Mouse (Mus musculus) kidney, adult 10 weeks (tissue): ENCODE data around the gene Ifna5. TPM values are rescaled to one million over a fixed set of nuclear protein-coding genes. Genes with fewer than 3 reads are reported as not detected.

Experiments
- polyA plus RNA-seq: library from polyadenylated mRNA; stranded (reverse); fragments of 350-450 nt; fragmentation: Illumina TruSeq; extraction: RNeasy Lipid Tissue Mini Kit (QIAGEN cat#74804); gene quantifications from one replicate; pipeline ENCODE4 v1.2.3, GENCODE M21; 2014; ENCODE audit warnings: low read depth, low replicate concordance

The Ifna5 gene
- not detected for polyA plus RNA-seq

DNA sequence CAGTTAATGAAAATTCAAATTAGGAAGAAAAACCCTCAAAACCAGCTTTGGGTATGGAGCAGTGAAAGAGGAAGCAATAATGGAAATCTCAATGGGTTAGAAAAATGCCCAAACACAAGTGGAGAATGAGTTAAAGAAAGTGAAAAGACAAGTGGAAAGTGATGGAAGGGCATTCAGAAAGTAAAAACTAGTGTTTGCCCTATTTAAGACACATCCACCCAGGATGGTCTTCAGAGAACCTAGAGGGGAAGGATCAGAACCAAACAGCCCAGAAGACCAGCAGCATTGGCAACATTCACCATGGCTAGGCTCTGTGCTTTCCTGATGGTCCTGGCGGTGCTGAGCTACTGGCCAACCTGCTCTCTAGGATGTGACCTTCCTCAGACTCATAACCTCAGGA is at the start of gene Ifna5:
TSS of gene Ifna5 (plus strand) at position 301 of the 400 bp plus-strand sequence.

DNA sequence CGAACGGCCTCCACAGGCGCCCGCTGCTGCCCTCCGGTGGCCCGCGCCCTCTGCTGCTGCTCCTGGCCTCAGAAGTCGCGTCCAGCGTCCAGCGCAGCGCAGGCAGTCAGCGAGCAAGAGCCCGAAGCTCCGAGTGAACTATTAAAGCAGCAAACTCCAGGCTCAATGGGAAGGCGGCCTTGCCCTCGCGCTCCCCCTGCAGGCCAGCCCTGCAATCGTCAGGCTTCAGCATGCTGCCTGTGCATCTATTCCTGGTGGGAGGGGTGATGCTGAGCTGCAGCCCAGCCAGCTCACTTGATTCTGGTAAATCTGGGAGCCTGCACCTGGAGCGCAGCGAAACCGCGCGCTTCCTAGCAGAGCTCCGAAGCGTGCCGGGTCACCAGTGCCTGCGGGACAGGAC is 46.9 kb upstream of the Ifna5 start, which contains the start of gene Gm13277:
TSS of gene Gm13277 (plus strand) at position 231 of the 400 bp plus-strand sequence.

DNA sequence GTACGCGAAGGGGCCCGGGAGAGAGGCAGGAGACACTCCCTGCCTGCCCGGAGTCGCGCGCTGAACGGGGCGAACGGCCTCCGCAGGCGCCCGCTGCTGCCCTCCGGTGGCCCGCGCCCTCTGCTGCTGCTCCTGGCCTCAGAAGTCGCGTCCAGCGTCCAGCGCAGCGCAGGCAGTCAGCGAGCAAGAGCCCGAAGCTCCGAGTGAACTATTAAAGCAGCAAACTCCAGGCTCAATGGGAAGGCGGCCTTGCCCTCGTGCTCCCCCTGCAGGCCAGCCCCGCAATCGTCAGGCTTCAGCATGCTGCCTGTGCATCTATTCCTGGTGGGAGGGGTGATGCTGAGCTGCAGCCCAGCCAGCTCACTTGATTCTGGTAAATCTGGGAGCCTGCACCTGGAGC is 44.1 kb upstream of the Ifna5 start, which contains the start of gene Gm13278:
TSS of gene Gm13278 (plus strand) at position 301 of the 400 bp plus-strand sequence.

DNA sequence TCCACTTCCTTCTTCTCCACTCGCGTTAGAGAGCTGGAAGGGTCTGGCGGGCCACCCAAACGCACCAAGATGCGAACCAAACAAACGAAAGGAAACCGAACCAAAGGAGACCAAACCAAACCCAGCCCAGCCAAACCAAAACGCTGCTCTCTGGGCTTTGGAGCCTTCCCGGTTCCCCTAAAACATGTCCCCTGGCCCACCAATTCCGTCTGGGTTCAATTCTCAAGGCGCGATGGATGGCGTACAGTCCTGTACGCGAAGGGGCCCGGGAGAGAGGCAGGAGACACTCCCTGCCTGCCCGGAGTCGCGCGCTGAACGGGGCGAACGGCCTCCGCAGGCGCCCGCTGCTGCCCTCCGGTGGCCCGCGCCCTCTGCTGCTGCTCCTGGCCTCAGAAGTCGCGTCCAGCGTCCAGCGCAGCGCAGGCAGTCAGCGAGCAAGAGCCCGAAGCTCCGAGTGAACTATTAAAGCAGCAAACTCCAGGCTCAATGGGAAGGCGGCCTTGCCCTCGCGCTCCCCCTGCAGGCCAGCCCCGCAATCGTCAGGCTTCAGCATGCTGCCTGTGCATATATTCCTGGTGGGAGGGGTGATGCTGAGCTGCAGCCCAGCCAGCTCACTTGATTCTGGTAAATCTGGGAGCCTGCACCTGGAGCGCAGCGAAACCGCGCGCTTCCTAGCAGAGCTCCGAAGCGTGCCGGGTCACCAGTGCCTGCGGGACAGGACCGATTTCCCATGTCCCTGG is 41.2 kb upstream of the Ifna5 start, which contains the start of gene Gm13275:
TSS of gene Gm13275 (plus strand) at position 552 of the 740 bp plus-strand sequence.

DNA sequence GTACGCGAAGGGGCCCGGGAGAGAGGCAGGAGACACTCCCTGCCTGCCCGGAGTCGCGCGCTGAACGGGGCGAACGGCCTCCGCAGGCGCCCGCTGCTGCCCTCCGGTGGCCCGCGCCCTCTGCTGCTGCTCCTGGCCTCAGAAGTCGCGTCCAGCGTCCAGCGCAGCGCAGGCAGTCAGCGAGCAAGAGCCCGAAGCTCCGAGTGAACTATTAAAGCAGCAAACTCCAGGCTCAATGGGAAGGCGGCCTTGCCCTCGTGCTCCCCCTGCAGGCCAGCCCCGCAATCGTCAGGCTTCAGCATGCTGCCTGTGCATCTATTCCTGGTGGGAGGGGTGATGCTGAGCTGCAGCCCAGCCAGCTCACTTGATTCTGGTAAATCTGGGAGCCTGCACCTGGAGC is 38.2 kb upstream of the Ifna5 start, which contains the start of gene Gm13279:
TSS of gene Gm13279 (plus strand) at position 301 of the 400 bp plus-strand sequence.

DNA sequence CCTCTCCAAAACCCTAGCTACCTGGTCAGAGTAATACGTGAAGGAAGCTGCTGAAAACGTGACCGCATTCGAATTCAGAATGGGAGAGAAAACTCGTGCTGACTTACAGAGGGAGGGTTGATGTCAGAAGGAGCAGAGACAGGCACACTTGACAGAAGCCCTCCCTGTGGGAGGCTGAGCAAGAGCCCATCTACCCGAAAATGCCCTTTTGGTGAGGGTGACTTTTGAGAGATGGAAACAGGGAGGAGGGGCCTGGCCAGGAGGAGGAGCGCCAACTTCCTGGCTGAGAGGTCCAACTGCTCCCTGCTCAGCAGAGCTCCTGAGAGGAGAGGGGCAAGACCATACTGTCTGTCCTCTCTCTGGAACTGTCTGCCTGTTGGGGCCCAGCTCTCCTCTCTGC is 36.0 kb upstream of the Ifna5 start, which contains the start of gene Gm13285:
TSS of gene Gm13285 (plus strand) at position 301 of the 400 bp plus-strand sequence.

DNA sequence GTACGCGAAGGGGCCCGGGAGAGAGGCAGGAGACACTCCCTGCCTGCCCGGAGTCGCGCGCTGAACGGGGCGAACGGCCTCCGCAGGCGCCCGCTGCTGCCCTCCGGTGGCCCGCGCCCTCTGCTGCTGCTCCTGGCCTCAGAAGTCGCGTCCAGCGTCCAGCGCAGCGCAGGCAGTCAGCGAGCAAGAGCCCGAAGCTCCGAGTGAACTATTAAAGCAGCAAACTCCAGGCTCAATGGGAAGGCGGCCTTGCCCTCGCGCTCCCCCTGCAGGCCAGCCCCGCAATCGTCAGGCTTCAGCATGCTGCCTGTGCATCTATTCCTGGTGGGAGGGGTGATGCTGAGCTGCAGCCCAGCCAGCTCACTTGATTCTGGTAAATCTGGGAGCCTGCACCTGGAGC is 32.4 kb upstream of the Ifna5 start, which contains the start of gene Gm13287:
TSS of gene Gm13287 (plus strand) at position 301 of the 400 bp plus-strand sequence.

DNA sequence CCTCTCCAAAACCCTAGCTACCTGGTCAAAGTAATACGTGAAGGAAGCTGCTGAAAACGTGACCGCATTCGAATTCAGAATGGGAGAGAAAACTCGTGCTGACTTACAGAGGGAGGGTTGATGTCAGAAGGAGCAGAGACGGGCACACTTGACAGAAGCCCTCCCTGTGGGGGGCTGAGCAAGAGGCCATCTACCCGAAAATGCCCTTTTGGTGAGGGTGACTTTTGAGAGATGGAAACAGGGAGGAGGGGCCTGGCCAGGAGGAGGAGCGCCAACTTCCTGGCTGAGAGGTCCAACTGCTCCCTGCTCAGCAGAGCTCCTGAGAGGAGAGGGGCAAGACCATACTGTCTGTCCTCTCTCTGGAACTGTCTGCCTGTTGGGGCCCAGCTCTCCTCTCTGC is 30.1 kb upstream of the Ifna5 start, which contains the start of gene Gm13288:
TSS of gene Gm13288 (plus strand) at position 301 of the 400 bp plus-strand sequence.

DNA sequence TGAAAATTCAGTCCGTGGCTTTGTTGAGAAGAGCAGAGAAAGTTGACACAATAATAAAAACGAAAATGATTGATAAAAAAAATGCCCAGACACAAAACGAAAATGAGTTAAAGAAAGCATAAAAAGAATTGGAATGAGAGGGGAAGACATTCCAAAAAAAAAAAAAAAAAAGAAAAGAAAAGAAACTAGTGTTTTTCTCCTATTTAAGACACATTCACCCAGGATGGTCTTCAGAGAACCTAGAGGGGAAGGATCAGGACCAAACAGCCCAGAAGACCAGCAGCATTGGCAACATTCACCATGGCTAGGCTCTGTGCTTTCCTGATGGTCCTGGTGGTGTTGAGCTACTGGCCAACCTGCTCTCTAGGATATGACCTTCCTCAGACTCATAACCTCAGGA is 19.4 kb upstream of the Ifna5 start, which contains the start of gene Ifna7:
TSS of gene Ifna7 (plus strand) at position 301 of the 400 bp plus-strand sequence.

DNA sequence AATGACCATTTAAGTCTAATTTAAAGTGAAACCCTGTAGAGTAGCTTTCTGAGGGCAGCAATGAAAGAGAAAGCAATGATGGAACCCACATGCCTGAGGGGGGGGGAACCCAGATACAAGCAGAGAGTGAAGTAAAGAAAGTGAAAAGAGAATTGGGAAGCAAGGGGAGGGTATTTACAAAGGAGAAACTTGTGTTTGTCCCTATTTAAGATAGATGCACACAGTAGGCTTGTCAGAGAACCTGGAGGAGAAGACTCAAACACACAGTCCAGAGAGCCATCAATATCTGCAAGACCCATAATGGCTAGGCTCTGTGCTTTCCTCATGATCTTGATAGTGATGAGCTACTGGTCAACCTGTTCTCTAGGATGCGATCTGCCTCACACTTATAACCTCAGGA is 15.7 kb upstream of the Ifna5 start, which contains the start of gene Ifna11:
TSS of gene Ifna11 (plus strand) at position 301 of the 400 bp plus-strand sequence.

DNA sequence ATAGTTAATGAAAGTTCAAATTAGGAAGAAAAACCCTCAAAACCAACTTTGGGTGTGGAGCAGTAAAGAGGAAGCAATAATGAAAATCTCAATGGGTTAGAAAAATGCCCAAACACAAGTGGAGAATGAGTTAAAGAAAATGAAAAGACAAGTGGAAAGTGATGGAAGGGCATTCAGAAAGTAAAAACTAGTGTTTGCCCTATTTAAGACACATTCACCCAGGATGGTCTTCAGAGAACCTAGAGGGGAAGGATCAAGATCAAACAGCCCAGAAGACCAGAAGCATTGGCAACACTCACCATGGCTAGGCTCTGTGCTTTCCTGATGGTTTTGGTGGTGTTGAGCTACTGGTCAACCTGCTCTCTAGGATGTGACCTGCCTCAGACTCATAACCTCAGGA is 8.2 kb upstream of the Ifna5 start, which contains the start of gene Ifna6:
TSS of gene Ifna6 (plus strand) at position 301 of the 400 bp plus-strand sequence.

DNA sequence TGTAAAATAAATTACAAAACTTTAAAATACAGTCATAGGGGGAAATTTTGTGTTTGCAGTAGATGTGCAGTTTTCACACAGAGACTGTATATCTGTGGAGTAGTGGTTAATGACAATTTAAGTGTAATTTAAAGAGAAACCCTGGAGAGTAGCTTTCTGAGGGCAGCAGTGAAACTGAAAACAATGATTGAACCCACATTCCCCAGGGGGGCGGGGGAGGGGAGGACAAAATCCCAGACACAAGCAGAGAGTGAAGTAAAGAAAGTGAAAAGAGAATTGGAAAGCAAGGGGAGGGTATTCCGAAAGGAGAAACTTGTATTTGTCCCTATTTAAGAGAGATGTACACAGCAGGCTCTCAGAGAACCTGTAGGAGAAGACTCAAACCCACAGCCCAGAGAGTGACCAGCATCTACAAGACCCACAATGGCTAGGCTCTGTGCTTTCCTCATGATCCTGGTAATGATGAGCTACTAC is 6.2 kb downstream of the Ifna5 start, which contains the start of gene Ifna4:
TSS of gene Ifna4 (plus strand) at position 424 of the 474 bp plus-strand sequence.

DNA sequence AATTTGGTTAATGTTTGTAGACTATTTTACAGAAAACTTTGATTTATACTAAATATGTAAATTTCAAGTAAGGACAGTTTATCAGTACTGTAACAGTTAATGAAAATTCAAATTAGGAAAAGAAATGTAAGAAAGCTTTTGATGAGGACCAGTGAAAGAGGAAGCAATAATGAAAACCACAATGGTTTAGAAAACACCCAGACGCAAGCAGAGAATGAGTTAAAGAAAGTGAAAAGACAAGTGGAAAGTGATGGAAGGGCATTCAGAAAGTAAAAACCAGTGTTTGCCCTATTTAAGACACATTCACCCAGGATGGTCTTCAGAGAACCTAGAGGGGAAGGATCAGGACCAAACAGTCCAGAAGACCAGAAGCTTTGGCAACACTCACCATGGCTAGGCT is 14.4 kb downstream of the Ifna5 start, which contains the start of gene Ifna1:
TSS of gene Ifna1 (plus strand) at position 390 of the 400 bp plus-strand sequence.

DNA sequence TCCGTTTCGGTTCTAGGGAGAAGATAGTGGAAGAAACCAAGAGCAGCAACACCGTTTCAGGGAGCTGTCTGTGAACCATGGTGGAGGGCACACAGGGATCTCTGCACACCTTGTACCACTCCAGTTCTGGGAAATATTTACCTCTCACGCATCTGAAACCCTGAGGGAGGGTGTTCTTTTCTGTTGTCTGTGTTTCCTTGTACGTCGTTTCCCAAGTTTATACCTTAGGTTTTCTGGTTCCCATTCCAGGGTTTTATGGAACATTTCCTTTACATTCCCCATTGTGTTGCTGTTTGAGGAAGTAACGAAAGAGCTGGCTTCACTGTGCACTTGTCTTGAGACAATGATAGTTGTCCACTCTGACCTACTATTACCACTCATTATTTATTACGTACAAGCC is 44.8 kb downstream of the Ifna5 start, which contains the start of gene Ifne:
TSS of gene Ifne (minus strand) at position 101 of the 400 bp plus-strand sequence.

Other genes starting within 250 kb of the Ifna5 start
- gene Ifna9, start 243.1 kb upstream of the Ifna5 start, polyA plus RNA-seq, result not detected
- not detected for gene Ifna12, start 232.1 kb upstream of the Ifna5 start, polyA plus RNA-seq
- gene C87499, start 201.1 kb upstream of the Ifna5 start, polyA plus RNA-seq, result not detected
- not detected for gene Ifna13, start 191.1 kb upstream of the Ifna5 start, polyA plus RNA-seq
- not detected for gene Ifna16, start 158.6 kb upstream of the Ifna5 start, polyA plus RNA-seq
- gene Ifna2, start 151.6 kb upstream of the Ifna5 start, polyA plus RNA-seq, result not detected
- gene Ifnab, start 144.2 kb upstream of the Ifna5 start, polyA plus RNA-seq, result not detected
- not detected for gene Gm26566, start 113.7 kb upstream of the Ifna5 start, polyA plus RNA-seq
- gene Klhl9, start 113.1 kb upstream of the Ifna5 start, polyA plus RNA-seq, result 132 TPM
- gene Gm13271, start 80.7 kb upstream of the Ifna5 start, polyA plus RNA-seq, result not detected
- not detected for gene Gm13283, start 75.4 kb upstream of the Ifna5 start, polyA plus RNA-seq
- not detected for gene Gm13290, start 61.7 kb upstream of the Ifna5 start, polyA plus RNA-seq
- not detected for gene Gm13289, start 58.6 kb upstream of the Ifna5 start, polyA plus RNA-seq
- gene Gm13272, start 55.7 kb upstream of the Ifna5 start, polyA plus RNA-seq, result not detected
- not detected for gene Ifnz, start 53.4 kb upstream of the Ifna5 start, polyA plus RNA-seq
- gene Gm13276, start 49.8 kb upstream of the Ifna5 start, polyA plus RNA-seq, result not detected
- not detected for gene Gm13277, start 46.9 kb upstream of the Ifna5 start, polyA plus RNA-seq
- not detected for gene Gm13278, start 44.0 kb upstream of the Ifna5 start, polyA plus RNA-seq
- not detected for gene Gm13275, start 41.0 kb upstream of the Ifna5 start, polyA plus RNA-seq
- gene Gm13279, start 38.1 kb upstream of the Ifna5 start, polyA plus RNA-seq, result not detected
- not detected for gene Gm13285, start 35.9 kb upstream of the Ifna5 start, polyA plus RNA-seq
- gene Gm13287, start 32.3 kb upstream of the Ifna5 start, polyA plus RNA-seq, result not detected
- gene Gm13288, start 30.0 kb upstream of the Ifna5 start, polyA plus RNA-seq, result not detected
- not detected for gene Ifna7, start 19.3 kb upstream of the Ifna5 start, polyA plus RNA-seq
- gene Ifna11, start 15.6 kb upstream of the Ifna5 start, polyA plus RNA-seq, result not detected
- gene Ifna6, start 8.1 kb upstream of the Ifna5 start, polyA plus RNA-seq, result not detected
- not detected for gene Ifna4, start 6.3 kb downstream of the Ifna5 start, polyA plus RNA-seq
- not detected for gene Ifna1, start 14.6 kb downstream of the Ifna5 start, polyA plus RNA-seq
- not detected for gene Ifne, start 44.7 kb downstream of the Ifna5 start, polyA plus RNA-seq